Mouse (Mus musculus): ENCODE data around the gene Ift57.

- TF ChIP-seq CTCF (IDR thresholded peaks at IDR 0.05; ENCODE audit: low read depth) (no peak), EP300 (IDR thresholded peaks at IDR 0.05; ENCODE audit: low read depth) (no peak)
Measured at GRCm38 (mm10) chr16:49747360-49747759, 48.3 kb downstream of the Ift57 start.

Measured in liver, embryonic 14.5 days (tissue).